Mouse (Mus musculus): ENCODE data around the gene Zfp84. TPM values are rescaled to one million over a fixed set of nuclear protein-coding genes. Genes with fewer than 3 reads are reported as not detected.

The Zfp84 gene
- polyA plus RNA-seq, 1 experiment from 2014 or later = 17.3 TPM

MicroRNAs encoded within 50 kb of the gene (microRNA counts, 519-probe panel; counts per million panel counts)
- microRNA mmu-miR-1964 = 51.3 counts per million

Small RNAs within 50 kb of the gene (microRNA-seq; reads per million reads assigned to microRNA genes)
- 1.9 reads per million for gene Mir1964

Other genes starting within 250 kb of the Zfp84 start
- 12.6 and 13.7 TPM in 2 replicates for gene Sipa1l3, start 249.9 kb upstream of the Zfp84 start, polyA plus RNA-seq (2015; fragmentation: Nextera tagmentation; extraction: Ambion mirVana)
- 0.26 and 0.32 TPM in 2 replicates for gene Catsperg2, start 41.5 kb upstream of the Zfp84 start, polyA plus RNA-seq (2015; fragmentation: Nextera tagmentation; extraction: Ambion mirVana)
- 14.2 and 14.7 TPM in 2 replicates for gene Zfp30, start 15.4 kb downstream of the Zfp84 start, polyA plus RNA-seq (2015; fragmentation: Nextera tagmentation; extraction: Ambion mirVana)
- gene Zfp790, start 47.6 kb downstream of the Zfp84 start, polyA plus RNA-seq (2015; fragmentation: Nextera tagmentation; extraction: Ambion mirVana) = 28.6 and 30.0 TPM in 2 replicates
- 12.4 and 13.0 TPM in 2 replicates for gene Zfp940, start 85.1 kb downstream of the Zfp84 start, polyA plus RNA-seq (2015; fragmentation: Nextera tagmentation; extraction: Ambion mirVana)
- gene Zfp420, start 91.4 kb downstream of the Zfp84 start, polyA plus RNA-seq (2015; fragmentation: Nextera tagmentation; extraction: Ambion mirVana) = 18.2 and 18.9 TPM in 2 replicates
- gene Zfp27, start 138.0 kb downstream of the Zfp84 start, polyA plus RNA-seq (2015; fragmentation: Nextera tagmentation; extraction: Ambion mirVana) = 15.1 and 15.2 TPM in 2 replicates
- gene Zfp383, start 139.7 kb downstream of the Zfp84 start, polyA plus RNA-seq (2015; fragmentation: Nextera tagmentation; extraction: Ambion mirVana) = 8.5 and 8.6 TPM in 2 replicates
- 17.5 and 18.4 TPM in 2 replicates for gene Zfp74, start 185.5 kb downstream of the Zfp84 start, polyA plus RNA-seq (2015; fragmentation: Nextera tagmentation; extraction: Ambion mirVana)
- gene Zfp568, start 215.4 kb downstream of the Zfp84 start, polyA plus RNA-seq (2015; fragmentation: Nextera tagmentation; extraction: Ambion mirVana) = 5.5 and 8.0 TPM in 2 replicates